Mouse (Mus musculus): ENCODE data around the gene Snap91.

GRCm38 (mm10) chr9:86791927-86792326, 88.5 kb downstream of the Snap91 start:
- no peak for TF ChIP-seq CTCF (IDR thresholded peaks at IDR 0.05)
- no peak for TF ChIP-seq EP300 (IDR thresholded peaks at IDR 0.05)

All from lung, postnatal 0 days (tissue).